Mouse (Mus musculus) small intestine, adult 2 months (tissue): Measurements from ENCODE around the gene Ttc28.

ENCODE experiments used
- CTCF ChIP-seq: fragments of 200-500 bp; IDR thresholded peaks from 2 replicates; pipeline ENCODE4 v1.5.1; 2012; ENCODE audit warnings: low read depth, mild to moderate bottlenecking, control low read depth, inconsistent platforms, low read length, moderate library complexity, mixed read lengths; ENCODE audit not compliant: insufficient replicate concordance, insufficient read length; ENCODE audit errors: extremely low read depth
- POLR2A ChIP-seq: fragments of 200-500 bp; IDR thresholded peaks from 2 replicates; pipeline ENCODE4 v1.6.1; 2012; ENCODE audit warnings: low read depth, mild to moderate bottlenecking, control low read depth, inconsistent platforms, low read length, moderate library complexity

GRCm38 (mm10) chr5:111022339-111022738, 142.7 kb downstream of the Ttc28 start:
- TF ChIP-seq CTCF (no peak), POLR2A (no peak)
